Mouse (Mus musculus) megakaryocyte, embryonic 14.5 days (primary cell): Measurements from ENCODE around the gene Fbxo21.

Experiments used
- FLI1 ChIP-seq: IDR thresholded peaks from 2 replicates; pipeline ENCODE4 v1.6.1; 2012; ENCODE audit warnings: low read length, inconsistent platforms, mixed read lengths
- GATA1 ChIP-seq: IDR thresholded peaks from 3 replicates; pipeline ENCODE4 v1.6.1; 2012; ENCODE audit warnings: mixed read lengths, low read length, inconsistent platforms, borderline replicate concordance

DNA sequence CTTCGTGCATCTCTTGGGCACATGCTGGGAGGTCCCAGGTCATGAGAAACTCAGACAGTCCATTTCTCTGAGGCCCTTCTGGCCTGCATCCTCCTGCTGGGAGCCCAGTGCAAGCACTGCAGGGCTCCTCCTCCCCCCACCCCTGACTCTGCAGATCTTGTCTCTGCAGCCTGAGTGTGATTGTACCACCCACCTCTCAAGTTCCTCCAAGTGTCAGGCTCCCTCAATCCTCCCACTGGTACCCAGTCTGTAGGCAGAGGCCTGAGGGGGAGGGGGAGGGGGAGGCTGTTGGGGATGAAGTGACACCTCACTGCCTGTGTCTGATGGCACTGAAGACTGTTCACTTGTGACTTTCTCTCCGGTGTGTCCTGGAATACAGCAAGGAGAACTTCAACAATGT is 76.7 kb downstream of the Fbxo21 start:
- TF ChIP-seq GATA1 (no peak), FLI1 (no peak)
